Mouse (Mus musculus) embryo, embryonic 9.5 days (tissue): ENCODE results near the gene Gm20708.
A peak's percentile ranks its signal among the peaks of the same experiment; 100 is the strongest.
"Not testable (repeated sequence)": the region's sequence is repeated elsewhere in the genome, so short reads cannot be mapped to it uniquely, and the experiment has no call there.

Source experiments
- DNase-seq: peaks from one replicate; pipeline ENCODE4 v3.0.0-alpha.2; 2017; ENCODE audit errors: extremely low spot score

Gene Gm20708

GRCm38 (mm10) chr11:117781199-117781821 is 28.2 kb upstream of the Gm20708 start:
- peak; percentile 31 for DNase-seq

GRCm38 (mm10) chr11:117781993-117782704 is 27.3 kb upstream of the Gm20708 start, which contains the start of the genes Tmc8 and Tmc6:
TSS of gene Tmc8 (plus strand) at chr11:117782076.
TSS of gene Tmc6 (minus strand) at chr11:117782198.
- DNase-seq: no peak

- DNase-seq: no peak
These were observed 26.8 kb upstream of the Gm20708 start for GRCm38 (mm10) chr11:117782705-117783034.

- DNase-seq: peak; percentile 82
These were observed 26.4 kb upstream of the Gm20708 start for GRCm38 (mm10) chr11:117783089-117783488.

- no peak for DNase-seq
These were observed 25.7 kb upstream of the Gm20708 start for GRCm38 (mm10) chr11:117783683-117784309.

DNA sequence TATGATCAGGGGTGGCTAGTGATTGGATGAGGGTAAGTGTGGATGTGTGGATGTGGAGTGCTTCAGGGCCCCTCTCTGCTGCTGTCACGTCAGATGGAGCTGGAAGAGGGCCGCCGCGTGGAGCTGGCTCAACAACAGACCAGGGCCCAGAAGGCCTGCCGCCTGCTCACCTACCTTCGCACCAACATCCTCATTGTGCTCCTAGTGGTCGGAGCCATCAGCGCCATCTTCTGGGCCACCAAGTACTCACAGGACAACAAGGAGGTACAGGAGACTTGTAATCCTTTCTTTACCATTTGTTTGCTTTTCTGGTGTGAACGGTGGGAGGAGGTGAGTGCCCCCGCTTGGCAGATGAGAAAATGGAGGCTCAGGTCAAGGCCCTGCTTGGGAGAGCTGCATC is 23.2 kb upstream of the Gm20708 start:
- peak; percentile 66 for DNase-seq

DNA sequence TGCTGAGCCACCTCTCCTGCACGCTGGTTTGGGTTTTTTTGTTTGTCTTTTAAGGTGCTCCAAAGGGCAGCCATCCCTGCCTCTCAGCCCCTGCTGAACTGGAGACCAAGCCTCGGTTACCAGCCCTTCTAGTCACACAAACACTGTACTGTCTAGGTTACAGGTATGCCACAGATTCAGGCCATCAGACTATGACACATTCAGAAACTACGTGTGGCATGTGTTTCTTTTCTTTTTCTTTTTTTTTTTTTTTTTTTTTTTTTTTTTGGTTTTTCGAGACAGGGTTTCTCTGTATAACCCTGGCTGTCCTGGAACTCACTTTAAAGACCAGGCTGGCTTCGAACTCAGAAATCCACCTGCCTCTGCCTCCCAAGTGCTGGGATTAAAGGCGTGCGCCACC is 21.0 kb upstream of the Gm20708 start:
- not testable (repeated sequence) for DNase-seq

DNA sequence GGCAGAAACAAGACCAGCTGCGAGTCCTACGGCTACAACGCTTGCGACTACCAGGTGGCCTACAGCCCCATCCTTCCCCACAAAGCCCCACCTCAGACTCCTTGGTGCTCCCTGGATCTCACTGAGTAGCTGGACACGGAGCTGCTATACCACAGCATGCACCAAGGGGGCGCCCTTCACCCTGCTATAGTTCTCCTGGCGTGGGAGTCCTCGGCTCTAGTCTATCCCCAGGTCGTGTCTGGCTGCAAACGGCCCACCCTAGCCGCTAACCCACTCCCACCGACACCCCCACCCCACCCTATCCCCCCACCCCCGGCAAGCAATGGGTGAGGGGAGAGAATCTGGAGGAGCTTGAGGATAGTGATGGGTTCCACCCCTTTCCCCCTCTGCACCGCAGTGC is 19.2 kb upstream of the Gm20708 start:
- peak; percentile 72 for DNase-seq

- no peak for DNase-seq
These were observed 18.6 kb upstream of the Gm20708 start for GRCm38 (mm10) chr11:117790703-117791440.

GRCm38 (mm10) chr11:117791441-117791761 is 18.1 kb upstream of the Gm20708 start:
- no peak for DNase-seq

DNA sequence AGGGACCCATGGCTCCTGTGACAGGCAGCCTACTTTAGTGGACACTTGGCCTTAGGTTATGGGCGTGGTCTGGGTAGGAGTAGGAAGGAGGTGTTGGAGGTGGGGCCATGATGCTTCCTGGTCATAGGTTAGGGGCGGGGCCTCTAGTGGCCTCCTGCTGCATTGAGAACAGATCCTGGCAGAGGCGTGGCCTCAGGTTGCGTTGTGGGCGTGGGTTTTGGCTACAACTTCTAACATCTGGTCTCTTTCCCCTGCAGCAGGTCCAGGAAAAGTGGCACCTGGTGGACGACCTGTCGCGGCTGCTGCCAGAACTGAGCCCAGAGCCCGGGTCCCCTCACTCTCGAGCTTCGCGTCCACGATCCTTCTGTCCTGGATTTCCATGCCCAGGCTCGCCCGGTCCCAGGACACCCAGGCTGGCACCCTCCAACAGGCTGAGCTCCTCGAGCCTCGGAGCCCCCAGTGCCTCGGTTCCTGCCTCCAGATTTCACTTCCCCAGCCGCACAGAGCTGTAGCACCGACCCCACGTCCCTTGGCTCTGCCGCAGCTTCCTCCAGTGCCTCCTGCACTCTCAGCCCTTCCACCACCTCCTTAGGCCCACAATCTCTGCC is 17.1 kb upstream of the Gm20708 start:
- DNase-seq: peak; percentile 68

- no peak for DNase-seq
These were observed 15.4 kb upstream of the Gm20708 start for GRCm38 (mm10) chr11:117794035-117794551.

DNA sequence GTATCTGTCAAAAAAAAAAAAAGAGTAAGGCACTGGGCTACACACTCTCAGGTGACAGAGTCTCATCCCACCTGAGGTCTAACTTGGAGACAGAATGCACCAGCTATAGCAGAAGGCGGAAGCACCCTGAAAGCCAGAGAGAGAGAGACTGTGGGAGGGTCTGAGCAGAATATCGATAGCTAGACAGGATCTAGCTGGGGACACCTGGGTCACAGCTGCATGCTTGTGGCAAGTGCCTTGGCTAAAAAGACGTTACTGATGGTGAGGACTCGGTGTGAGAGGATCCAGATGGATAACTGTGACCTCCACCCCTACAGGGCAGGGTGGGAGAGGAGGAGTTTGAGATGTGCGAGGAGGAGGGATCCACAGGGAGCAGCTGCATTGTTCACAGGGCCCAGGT is 12.5 kb upstream of the Gm20708 start:
- DNase-seq: no peak

- DNase-seq: no peak
These were observed 11.8 kb upstream of the Gm20708 start, which contains the start of gene 6030468B19Rik for GRCm38 (mm10) chr11:117797511-117798159. TSS of gene 6030468B19Rik (plus strand) at chr11:117797660.

- no peak for DNase-seq
These were observed 11.3 kb upstream of the Gm20708 start for GRCm38 (mm10) chr11:117798160-117798541.

- no peak for DNase-seq
These were observed 10.3 kb upstream of the Gm20708 start for GRCm38 (mm10) chr11:117799174-117799573.

GRCm38 (mm10) chr11:117800038-117800437 is 9.4 kb upstream of the Gm20708 start:
- DNase-seq: no peak

DNA sequence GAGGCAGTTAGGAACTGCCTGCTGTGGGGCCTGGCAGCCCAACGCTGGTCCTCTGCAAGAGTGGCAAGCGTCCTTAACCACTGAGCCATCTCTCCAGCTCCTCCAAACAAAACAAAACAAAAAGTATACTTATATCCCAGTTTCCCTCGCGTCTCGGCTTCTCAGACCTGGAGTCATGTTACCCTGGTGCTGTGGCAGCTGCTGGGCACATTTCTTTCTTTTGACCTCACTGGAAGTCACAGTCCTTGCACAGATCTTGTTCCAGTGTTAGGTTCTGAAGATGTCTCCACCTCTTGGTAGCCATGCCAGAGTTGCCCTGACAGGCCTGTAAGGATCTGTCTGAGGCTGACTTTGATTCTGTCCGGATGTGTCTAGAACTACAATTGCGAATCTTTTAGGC is 7.8 kb upstream of the Gm20708 start:
- no peak for DNase-seq

DNA sequence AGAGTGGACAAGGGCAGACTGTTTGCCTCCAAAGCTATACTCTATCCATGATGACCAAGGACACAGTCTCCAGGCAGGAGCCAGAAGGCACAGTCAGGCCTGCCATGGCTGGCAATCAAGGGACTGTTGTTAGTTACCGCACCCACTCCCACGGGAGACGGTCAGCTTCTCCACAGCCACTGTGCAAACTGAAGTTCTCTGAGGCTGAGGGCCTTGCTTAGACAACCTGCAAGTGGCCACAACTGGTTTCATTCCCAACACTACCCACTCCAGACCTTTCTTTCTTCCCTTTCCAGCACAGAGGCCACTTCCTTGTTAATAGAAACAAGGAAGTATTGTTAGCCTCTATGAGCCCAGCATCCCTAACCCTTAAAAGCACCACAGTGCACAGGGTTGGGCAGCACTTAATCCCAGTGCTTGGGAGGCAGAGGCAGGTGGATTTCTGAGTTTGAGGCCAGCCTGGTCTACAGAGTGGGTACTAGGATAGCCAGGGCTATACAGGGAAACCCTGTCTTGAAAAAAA is 6.2 kb upstream of the Gm20708 start:
- DNase-seq: no peak

- DNase-seq: no peak
These were observed 2.7 kb upstream of the Gm20708 start for GRCm38 (mm10) chr11:117806781-117807180.
